Mouse (Mus musculus) kidney, adult 2 months (tissue): ENCODE data around the gene Hypk.

ENCODE experiments used
- CTCF ChIP-seq: fragments of 200-500 bp; conservative IDR thresholded peaks from 2 replicates; pipeline ENCODE4 v1.5.1; 2011; ENCODE audit warnings: low read depth, mild to moderate bottlenecking, control low read depth, low read length, moderate library complexity, mixed read lengths; ENCODE audit not compliant: insufficient read depth, insufficient read length
- POLR2A ChIP-seq: fragments of 200-500 bp; IDR thresholded peaks from one replicate; pipeline ENCODE4 v1.6.1; 2011; ENCODE audit warnings: low read depth, low read length, control low read depth

DNA sequence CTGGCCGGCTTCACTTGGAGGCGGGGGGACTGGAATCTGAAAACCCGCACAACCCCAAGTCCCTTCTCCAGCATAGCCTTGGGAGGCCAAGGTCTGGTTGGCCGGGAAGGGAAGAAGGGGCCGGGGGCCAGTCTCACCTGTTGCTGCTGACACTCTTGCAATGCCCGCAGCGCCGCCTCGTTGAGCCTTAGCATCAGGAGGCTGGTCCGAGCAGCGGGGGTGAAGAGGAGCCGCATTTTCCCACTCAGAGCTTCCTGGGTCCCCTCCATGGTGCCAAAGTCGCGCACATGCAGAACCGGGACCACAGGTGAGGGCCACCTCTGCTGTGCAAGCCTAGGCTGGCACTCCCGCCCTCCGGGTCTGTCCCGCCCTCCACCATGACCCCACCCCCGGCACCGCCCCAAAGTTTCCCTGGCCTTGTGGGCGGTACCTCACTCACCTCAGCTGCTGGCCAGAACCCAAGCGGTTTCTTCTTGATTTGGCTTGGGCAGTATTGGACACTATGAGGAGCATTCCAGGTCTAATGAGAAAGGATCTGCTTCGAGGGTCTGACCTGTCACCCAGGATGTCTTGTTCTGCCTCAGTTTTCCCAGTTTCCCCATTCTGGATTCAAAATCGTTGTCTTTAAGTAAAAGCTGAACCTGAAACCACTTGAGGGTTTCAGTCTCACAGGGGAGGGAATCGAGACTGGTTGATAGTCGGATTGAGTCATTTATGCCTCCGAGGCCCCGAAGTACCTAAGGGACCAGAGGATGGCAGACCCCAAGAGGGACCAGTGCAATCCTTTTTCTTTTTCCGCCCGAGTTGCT, 10.6 kb upstream of the Hypk start:
- no peak for TF ChIP-seq CTCF
- TF ChIP-seq POLR2A: no peak
